Mouse (Mus musculus) C2C12 (cell line): ENCODE results near the gene Dsn1. TPM values are rescaled to one million over a fixed set of nuclear protein-coding genes. Genes with fewer than 3 reads are reported as not detected.

Source experiments
- H3K27me3 ChIP-seq: one replicate; pipeline ENCODE4 v1.6.1; 2011; ENCODE audit not compliant: control insufficient read depth, insufficient read depth, insufficient read length
- H3K36me3 ChIP-seq: one replicate; pipeline ENCODE4 v1.6.1; 2011; ENCODE audit not compliant: control insufficient read depth, insufficient read depth
- H3K4me3 ChIP-seq: one replicate; pipeline ENCODE4 v1.5.1; 2011; ENCODE audit warnings: mild to moderate bottlenecking, control low read depth; ENCODE audit not compliant: poor library complexity, insufficient read depth, severe bottlenecking
- H3K79me2 ChIP-seq: one replicate; pipeline ENCODE4 v1.6.1; 2011; ENCODE audit not compliant: control insufficient read depth, insufficient read depth
- H3K79me3 ChIP-seq: one replicate; pipeline ENCODE4 v1.6.1; 2011; ENCODE audit warnings: low read depth, control low read depth
- H3ac ChIP-seq: one replicate; pipeline ENCODE3; 2011; ENCODE audit warnings: low read depth; ENCODE audit not compliant: control insufficient read depth, insufficient read length
- CEBPB ChIP-seq: IDR thresholded peaks from one replicate; pipeline ENCODE4 v1.6.1; 2011; ENCODE audit warnings: low read depth, mild to moderate bottlenecking, control low read depth, moderate library complexity
- CTCF ChIP-seq: IDR thresholded peaks from one replicate; pipeline ENCODE4 v1.5.1; 2011; ENCODE audit not compliant: control insufficient read depth, insufficient read depth, insufficient read length
- FOSL1 ChIP-seq: IDR thresholded peaks from one replicate; pipeline ENCODE4 v1.8.0; 2011; ENCODE audit warnings: mild to moderate bottlenecking, low read length; ENCODE audit not compliant: poor library complexity, insufficient read depth, severe bottlenecking
- MAX ChIP-seq: IDR thresholded peaks from one replicate; pipeline ENCODE4 v1.6.1; 2011; ENCODE audit warnings: mild to moderate bottlenecking, control low read depth
- MYOD1 ChIP-seq: IDR thresholded peaks from one replicate; pipeline ENCODE4 v1.6.1; 2011; ENCODE audit warnings: low read depth; ENCODE audit not compliant: control insufficient read depth, insufficient read length
- MYOG ChIP-seq: IDR thresholded peaks from one replicate; pipeline ENCODE4 v1.6.1; 2011; ENCODE audit not compliant: control insufficient read depth, insufficient read length; ENCODE audit errors: extremely low read depth
- USF1 ChIP-seq: IDR thresholded peaks from one replicate; pipeline ENCODE4 v1.6.1; 2011; ENCODE audit warnings: low read depth, mild to moderate bottlenecking, control low read depth, moderate library complexity
- polyA plus RNA-seq: library from polyadenylated mRNA; unstranded; fragments of >200 nt; fragmentation: generic; extraction: Trizol; gene quantifications from one replicate; pipeline ENCODE4 v1.2.1, GENCODE M21; 2012; ENCODE audit warnings: missing spikeins

Dsn1 gene
- polyA plus RNA-seq, 1 experiment: 12.0 TPM

DNA sequence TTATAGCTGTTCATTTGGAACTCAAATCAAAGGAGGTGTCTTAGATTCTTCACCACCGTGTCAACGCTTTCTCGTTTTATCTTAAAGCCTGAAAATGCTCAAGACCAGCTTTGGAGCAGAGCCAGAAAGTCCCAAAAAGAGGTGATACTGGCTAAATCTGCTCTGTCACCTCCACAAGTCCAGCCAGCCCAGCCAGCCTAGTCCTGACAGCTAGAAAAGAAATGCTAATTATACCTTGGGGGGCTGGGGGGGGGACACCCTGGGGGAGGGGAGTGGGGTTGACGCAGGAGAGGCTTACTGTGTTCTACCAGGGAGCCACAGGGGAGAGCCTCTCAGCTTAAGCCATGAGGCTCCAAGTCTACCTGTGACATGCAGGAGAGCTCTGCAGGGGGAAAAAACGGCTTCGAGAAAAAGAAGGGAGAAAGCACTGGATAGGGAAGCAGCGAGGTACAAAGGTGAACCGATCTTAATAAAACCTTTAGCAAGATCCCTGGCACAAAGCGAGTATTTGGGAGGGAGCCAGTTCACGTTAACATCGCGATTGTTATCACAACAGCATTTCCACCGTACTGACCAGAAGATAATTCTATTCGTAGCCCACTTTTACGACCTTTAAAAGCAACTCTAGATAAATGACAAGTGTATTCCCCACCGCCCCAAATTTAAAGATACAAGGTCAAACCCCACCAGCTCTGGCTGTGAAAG is 16.1 kb downstream of the Dsn1 start:
- peak overlapping the region; percentile 84 for H3K4me3 ChIP-seq
- no peaks in the 10 kb centered on the region for H3K27me3 ChIP-seq
- H3ac ChIP-seq: peak overlapping the region; percentile 96
- TF ChIP-seq MYOG: no peak
- H3K79me2 ChIP-seq: peaks cover 21% of the 10 kb centered on the region
- H3K79me3 ChIP-seq: no peaks in the 10 kb centered on the region
- H3K36me3 ChIP-seq: peaks cover 14% of the 10 kb centered on the region

DNA sequence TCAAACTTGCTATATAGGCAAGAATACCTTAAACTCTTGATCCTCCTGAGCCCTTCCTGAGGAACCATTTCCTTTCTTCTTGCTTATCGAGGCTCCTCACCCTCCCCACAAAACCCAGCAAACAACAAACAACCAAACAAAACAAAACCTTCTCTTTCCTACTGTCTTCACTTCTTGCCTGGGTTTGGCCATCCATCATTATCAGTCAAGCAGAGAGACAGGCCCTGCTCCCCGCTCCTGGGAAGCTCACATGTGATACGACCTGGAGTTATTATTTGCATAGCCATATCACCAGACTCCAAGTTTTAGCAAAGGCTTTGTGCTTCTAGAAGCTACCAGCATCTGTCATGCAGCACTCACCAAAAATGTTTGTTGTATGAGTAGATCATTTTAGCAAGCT is 19.6 kb downstream of the Dsn1 start:
- no peak overlapping the region for H3K4me3 ChIP-seq
- no peak overlapping the region for H3ac ChIP-seq
- H3K79me2 ChIP-seq: peaks cover 31% of the 10 kb centered on the region
- H3K27me3 ChIP-seq: no peaks in the 10 kb centered on the region
- no peaks in the 10 kb centered on the region for H3K79me3 ChIP-seq
- no peaks in the 10 kb centered on the region for H3K36me3 ChIP-seq
- TF ChIP-seq MAX: no peak
- no peak for TF ChIP-seq MYOD1
- no peak for TF ChIP-seq FOSL1
- TF ChIP-seq CTCF: no peak
- TF ChIP-seq USF1: no peak
- no peak for TF ChIP-seq CEBPB
- no peak for TF ChIP-seq MYOG

DNA sequence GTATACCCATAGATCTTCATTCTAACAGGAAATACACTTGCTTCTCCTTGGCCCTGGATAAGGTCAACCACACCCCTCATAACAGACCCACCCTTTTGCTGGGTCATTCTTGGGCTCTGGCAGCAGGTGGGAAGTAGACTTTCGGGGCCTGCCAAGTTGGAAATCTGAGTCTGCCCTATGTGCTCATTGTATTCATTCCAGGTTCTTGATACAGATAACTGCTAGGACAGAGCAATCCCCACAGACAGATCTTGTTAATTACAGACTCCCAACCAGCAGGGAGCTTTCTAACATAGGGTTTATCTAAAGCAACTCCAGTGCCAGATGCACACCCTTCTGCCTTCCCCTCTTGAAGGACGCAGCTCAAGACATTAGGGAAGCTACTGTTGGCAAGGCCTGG is 24.1 kb downstream of the Dsn1 start:
- no peaks in the 10 kb centered on the region for H3K27me3 ChIP-seq
- TF ChIP-seq MAX: no peak
- TF ChIP-seq MYOD1: no peak
- no peak for TF ChIP-seq CTCF
- TF ChIP-seq USF1: no peak
- TF ChIP-seq MYOG: no peak
- no peak for TF ChIP-seq CEBPB
- no peak for TF ChIP-seq FOSL1
- H3K79me2 ChIP-seq: peaks cover 10% of the 10 kb centered on the region
- no peaks in the 10 kb centered on the region for H3K36me3 ChIP-seq
- H3K79me3 ChIP-seq: no peaks in the 10 kb centered on the region
- H3ac ChIP-seq: no peak overlapping the region
- H3K4me3 ChIP-seq: no peak overlapping the region

DNA sequence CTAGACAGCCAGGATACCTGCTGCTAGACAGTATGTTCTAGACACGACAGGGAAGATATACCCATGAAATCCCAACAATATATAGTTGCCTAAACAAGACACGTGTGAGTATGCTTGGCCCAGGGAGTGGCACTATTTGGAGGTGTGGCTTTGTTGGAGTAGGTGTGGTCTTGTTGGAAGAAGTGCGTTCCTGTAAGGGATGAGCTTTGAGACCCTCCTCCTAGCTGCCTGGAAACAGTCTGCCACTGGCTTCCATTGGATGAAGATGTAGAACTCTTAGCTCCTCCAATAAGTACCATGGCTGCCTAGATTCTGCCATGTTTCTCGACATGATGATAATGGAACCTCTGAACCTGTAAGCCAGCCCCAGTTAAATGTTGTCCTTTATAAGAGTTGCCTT is 25.7 kb downstream of the Dsn1 start:
- TF ChIP-seq MYOG: no peak
- no peak for TF ChIP-seq USF1
- TF ChIP-seq CTCF: no peak
- TF ChIP-seq CEBPB: no peak
- no peak for TF ChIP-seq MAX
- no peak for TF ChIP-seq FOSL1
- TF ChIP-seq MYOD1: no peak
- Histone ChIP-seq H3K4me3 (no peak overlapping the region), H3K36me3 (no peaks in the 10 kb centered on the region), H3K79me3 (no peaks in the 10 kb centered on the region), H3K79me2 (peaks cover 10% of the 10 kb centered on the region), H3K27me3 (no peaks in the 10 kb centered on the region), H3ac (no peak overlapping the region)

DNA sequence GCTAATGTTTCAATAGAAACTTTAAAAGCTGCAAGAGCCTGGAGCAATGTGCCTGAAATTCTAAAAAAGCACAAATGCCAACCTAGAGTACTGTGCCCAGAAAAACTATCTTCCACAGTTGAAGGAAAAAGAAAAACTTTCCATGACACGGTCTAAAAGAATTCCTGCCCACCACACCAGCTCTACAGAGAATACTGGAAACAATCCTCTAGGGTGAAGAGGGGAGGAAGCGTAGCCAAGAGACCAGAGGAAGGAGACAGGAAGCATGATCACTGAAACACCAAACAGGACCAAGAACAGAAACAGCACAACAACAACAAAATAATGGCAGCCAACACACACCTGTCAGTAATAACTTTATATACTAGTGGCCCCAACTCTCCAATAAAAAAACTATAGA is 26.9 kb downstream of the Dsn1 start:
- no peaks in the 10 kb centered on the region for H3K79me3 ChIP-seq
- TF ChIP-seq MYOD1 (no peak), USF1 (no peak), FOSL1 (no peak), MAX (no peak), CEBPB (no peak), CTCF (no peak), MYOG (no peak)
- no peak overlapping the region for H3K4me3 ChIP-seq
- H3K36me3 ChIP-seq: no peaks in the 10 kb centered on the region
- no peaks in the 10 kb centered on the region for H3K27me3 ChIP-seq
- peaks cover 10% of the 10 kb centered on the region for H3K79me2 ChIP-seq
- H3ac ChIP-seq: no peak overlapping the region

DNA sequence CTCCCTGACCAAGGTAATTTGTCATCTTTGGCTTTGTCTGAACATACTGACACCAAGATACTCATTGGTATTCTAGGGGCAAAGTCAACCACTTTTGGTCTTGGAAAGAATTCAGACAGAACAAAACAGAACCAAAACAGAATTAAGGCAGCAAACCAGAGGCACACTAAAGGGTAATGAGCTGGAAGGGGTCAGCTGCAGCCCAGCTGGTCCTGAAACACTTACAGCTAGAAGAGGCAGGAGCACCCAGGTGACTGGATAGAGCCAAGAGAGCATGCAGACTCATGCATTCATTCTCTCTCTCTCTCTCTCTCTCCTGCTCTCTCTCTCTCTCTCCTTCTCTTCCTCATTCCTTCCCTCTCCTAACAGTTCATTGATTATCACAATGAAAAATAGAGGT is 30.2 kb downstream of the Dsn1 start:
- no peak overlapping the region for H3K4me3 ChIP-seq
- no peaks in the 10 kb centered on the region for H3K79me2 ChIP-seq
- no peaks in the 10 kb centered on the region for H3K79me3 ChIP-seq
- H3K27me3 ChIP-seq: no peaks in the 10 kb centered on the region
- no peaks in the 10 kb centered on the region for H3K36me3 ChIP-seq
- no peak for TF ChIP-seq MYOD1
- TF ChIP-seq CEBPB: no peak
- TF ChIP-seq MYOG: no peak
- no peak for TF ChIP-seq MAX
- no peak for TF ChIP-seq CTCF
- no peak overlapping the region for H3ac ChIP-seq

DNA sequence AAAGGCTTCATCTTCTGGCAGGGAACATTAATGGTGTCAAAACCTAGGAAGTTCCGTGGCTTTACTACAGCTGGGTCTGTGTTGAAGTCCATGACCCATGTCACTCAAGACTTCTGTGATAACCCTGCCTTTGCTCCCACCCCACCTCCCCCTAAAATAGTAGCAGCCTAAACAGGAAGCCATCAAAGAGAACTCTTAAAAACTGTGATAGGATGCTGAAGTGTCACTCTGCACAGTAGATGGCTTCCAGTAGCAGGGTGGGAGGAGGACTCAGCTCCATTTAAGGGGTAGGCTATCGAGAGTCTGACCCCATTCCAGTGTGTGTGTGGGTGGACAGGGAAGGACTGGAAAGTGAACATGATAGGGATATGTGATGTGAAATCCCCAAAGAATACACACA is 32.0 kb downstream of the Dsn1 start:
- H3K79me2 ChIP-seq: no peaks in the 10 kb centered on the region
- H3K4me3 ChIP-seq: no peak overlapping the region
- no peaks in the 10 kb centered on the region for H3K79me3 ChIP-seq
- H3ac ChIP-seq: no peak overlapping the region
- no peaks in the 10 kb centered on the region for H3K27me3 ChIP-seq
- TF ChIP-seq CEBPB (no peak), CTCF (no peak), USF1 (no peak), FOSL1 (no peak), MAX (no peak), MYOG (no peak), MYOD1 (no peak)
- no peaks in the 10 kb centered on the region for H3K36me3 ChIP-seq
